Mouse (Mus musculus): ENCODE results near the gene Cks2. TPM values are rescaled to one million over a fixed set of nuclear protein-coding genes. Genes with fewer than 3 reads are reported as not detected.

Gene Cks2
- polyA plus RNA-seq, 1 experiment from 2014 or later = 97.5 TPM

DNA sequence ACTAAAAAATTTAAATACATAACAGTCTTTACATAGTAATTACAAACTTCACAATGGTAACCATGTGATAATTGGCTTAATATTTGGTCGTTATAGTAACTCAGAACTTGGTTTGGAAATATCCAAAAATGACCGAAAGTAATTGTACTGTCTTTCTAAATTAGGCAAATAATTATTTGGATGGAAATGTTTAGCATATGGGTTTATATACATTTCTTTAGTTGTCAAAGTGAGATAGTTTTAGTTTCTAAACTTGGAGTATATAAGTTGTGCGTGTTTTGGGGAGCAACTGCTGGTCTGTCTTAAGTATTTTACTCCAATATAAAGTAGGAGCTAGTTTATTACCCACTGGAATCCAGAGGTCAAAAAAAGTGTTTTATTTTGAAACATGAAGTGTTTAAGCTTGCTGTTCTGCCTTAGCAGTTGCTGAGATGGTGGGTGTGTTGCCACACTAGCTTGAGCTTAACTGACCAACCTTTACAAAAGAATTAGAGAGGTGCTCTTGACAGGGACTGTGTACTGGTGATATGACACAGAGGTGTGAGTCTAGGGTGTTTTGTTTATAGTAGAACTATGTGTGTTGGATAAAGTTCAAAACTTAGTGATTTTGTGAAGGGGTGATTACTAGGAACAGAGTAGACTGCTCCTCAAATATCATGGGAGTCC is 1.5 kb downstream of the Cks2 start:
- ATAC-seq = no peak
- Histone ChIP-seq H3K9me3 (ENCODE audit: control insufficient read depth, low read length) (no peaks in the 10 kb centered on the region), H3K36me3 (ENCODE audit: control insufficient read depth, insufficient read depth) (no peaks in the 10 kb centered on the region), H3K27me3 (replicated peaks; ENCODE audit: control insufficient read depth, insufficient read depth, low read length) (no peaks in the 10 kb centered on the region), H3K27ac (ENCODE audit: low read length) (no peak overlapping the region), H3K4me1 (replicated peaks; ENCODE audit: control insufficient read depth, insufficient read depth, low read length) (peaks cover 17% of the 10 kb centered on the region), H3K4me2 (ENCODE audit: low read length) (peak overlapping the region; percentile 91), H3K9ac (replicated peaks; ENCODE audit: low read depth, low read length) (peak overlapping the region; percentile 32; the same call in 1 of the 2 replicates), H3K4me3 (replicated peaks; ENCODE audit: low read length) (peak overlapping the region; percentile 78)
- 22% methylated on average over 3 of the region's 3 CpGs for WGBS

DNA sequence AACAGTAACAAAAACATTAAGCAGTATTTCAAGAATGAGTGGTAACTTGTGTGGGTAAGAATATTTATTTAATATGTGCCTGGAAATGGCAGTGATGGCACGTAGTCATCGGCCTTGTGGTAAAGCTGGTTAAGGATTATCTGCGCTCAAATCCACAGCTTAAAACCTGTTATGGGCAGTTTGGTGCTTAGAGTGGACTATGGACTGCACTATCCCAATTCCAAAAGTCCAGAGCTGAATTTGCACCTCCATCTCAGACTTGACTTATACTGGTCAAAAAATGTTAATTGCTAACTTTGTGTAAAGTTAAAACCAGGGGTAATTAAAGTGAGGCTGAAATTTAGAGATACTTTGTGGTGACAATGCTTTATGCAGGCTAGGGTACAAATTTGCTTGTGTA is 2.7 kb downstream of the Cks2 start:
- H3K27me3 ChIP-seq (replicated peaks; ENCODE audit: control insufficient read depth, insufficient read depth, low read length) = no peaks in the 10 kb centered on the region
- H3K4me3 ChIP-seq (replicated peaks; ENCODE audit: low read length) = no peak overlapping the region
- no peaks in the 10 kb centered on the region for H3K9me3 ChIP-seq (ENCODE audit: control insufficient read depth, low read length)
- WGBS = 94% methylated on average over 3 of the region's 3 CpGs
- H3K9ac ChIP-seq (replicated peaks; ENCODE audit: low read depth, low read length) = no peak overlapping the region
- peaks cover 23% of the 10 kb centered on the region for H3K4me1 ChIP-seq (replicated peaks; ENCODE audit: control insufficient read depth, insufficient read depth, low read length)
- no peaks in the 10 kb centered on the region for H3K36me3 ChIP-seq (ENCODE audit: control insufficient read depth, insufficient read depth)
- peak overlapping the region; percentile 2; the same call in 1 of the 2 replicates for H3K4me2 ChIP-seq (ENCODE audit: low read length)
- no peak for ATAC-seq
- H3K27ac ChIP-seq (ENCODE audit: low read length) = no peak overlapping the region

DNA sequence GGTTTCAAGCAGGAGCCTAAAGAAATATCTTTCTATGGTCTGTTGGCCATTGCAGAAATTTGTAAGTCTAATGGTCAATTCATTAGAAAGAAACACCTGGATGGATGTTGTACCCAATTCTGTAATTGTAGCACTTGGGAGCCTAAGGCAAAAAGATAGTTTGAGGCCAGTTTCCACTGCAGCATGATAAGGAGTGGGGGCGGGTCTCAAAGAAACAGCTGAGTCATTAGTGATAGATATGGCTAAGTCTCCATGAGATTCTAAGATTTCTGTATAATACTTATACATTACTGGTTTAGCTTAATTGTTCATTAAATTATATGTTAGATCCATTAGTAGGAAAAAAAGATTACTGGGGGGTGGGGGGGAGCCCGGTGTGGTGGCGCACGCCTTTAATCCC is 3.2 kb downstream of the Cks2 start:
- Histone ChIP-seq H3K4me2 (ENCODE audit: low read length) (no peak overlapping the region), H3K4me3 (replicated peaks; ENCODE audit: low read length) (no peak overlapping the region)
- 89% methylated on average over 4 of the region's 4 CpGs for WGBS

DNA sequence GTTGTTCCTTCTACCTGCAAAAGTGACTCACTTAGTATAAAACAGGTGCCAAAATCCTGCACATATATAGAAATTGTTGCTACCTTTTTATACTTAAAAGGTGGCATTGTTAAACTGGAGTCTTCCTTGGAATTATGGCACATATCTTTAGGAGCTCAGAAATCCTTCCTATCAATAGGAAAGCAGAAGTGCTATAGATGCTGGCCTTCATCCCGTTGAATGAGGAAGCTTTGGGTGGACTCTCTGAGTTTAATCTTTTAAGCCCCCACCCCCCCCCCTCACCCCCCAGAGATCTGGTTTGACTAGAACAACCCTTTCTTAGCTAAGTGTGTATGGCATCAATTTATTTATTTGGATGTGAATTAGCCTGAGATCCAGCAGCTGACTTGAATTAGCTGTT is 4.7 kb downstream of the Cks2 start:
- no peaks in the 10 kb centered on the region for H3K27me3 ChIP-seq (replicated peaks; ENCODE audit: control insufficient read depth, insufficient read depth, low read length)
- H3K4me3 ChIP-seq (replicated peaks; ENCODE audit: low read length) = no peak overlapping the region

More for the DNA sequence above, 3.2 kb downstream of the Cks2 start:
- Histone ChIP-seq H3K27ac (ENCODE audit: low read length) (no peak overlapping the region), H3K9me3 (ENCODE audit: control insufficient read depth, low read length) (no peaks in the 10 kb centered on the region), H3K36me3 (ENCODE audit: control insufficient read depth, insufficient read depth) (no peaks in the 10 kb centered on the region), H3K9ac (replicated peaks; ENCODE audit: low read depth, low read length) (no peak overlapping the region), H3K27me3 (replicated peaks; ENCODE audit: control insufficient read depth, insufficient read depth, low read length) (no peaks in the 10 kb centered on the region), H3K4me1 (replicated peaks; ENCODE audit: control insufficient read depth, insufficient read depth, low read length) (peaks cover 27% of the 10 kb centered on the region)
- no peak for ATAC-seq

DNA sequence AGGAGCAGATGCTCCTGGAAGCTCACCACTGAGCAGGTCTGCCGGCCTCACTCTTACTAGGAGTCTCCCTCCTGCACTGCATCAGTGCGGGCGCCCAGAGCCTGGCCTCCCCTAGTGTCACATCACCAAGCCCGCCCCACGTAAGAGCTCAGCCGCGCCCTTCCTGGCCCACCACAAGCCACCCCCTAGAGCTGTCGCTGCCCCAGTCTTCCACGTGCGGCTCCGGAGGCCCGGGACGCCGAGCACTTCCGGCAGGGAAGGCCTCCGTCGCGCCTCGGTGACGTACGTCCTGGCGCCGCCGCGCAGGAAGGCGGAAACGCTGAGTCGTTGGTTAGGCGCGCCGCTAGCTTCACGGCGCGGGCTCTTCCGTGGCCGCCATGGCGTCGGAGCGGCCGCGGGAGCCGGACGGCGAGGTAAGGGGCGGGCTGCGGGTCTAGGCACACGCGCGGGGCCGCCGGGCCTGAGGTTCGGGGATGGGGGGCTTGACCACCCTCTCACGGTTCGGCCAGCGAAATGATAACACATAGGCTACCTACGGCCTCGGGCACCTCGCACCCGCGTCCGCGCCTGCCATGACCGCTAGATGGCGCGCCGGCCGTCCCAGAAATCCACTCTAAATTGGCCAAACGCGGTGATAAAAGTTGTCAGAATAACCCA is 6.5 kb downstream of the Cks2 start, which contains the start of gene Secisbp2:
Gene Secisbp2 (plus strand): TSS at position 290 of the 657 bp plus-strand sequence.
- Histone ChIP-seq H3K27ac (ENCODE audit: low read length) (peak within 1 kb of the TSS; percentile 90), H3K4me2 (ENCODE audit: low read length) (peak within 1 kb of the TSS; percentile 68), H3K9ac (replicated peaks; ENCODE audit: low read depth, low read length) (peak within 1 kb of the TSS; percentile 85), H3K9me3 (ENCODE audit: control insufficient read depth, low read length) (no peaks in the 10 kb centered on the region), H3K4me1 (replicated peaks; ENCODE audit: control insufficient read depth, insufficient read depth, low read length) (peaks cover 18% of the 10 kb centered on the region), H3K36me3 (ENCODE audit: control insufficient read depth, insufficient read depth) (no peaks in the 10 kb centered on the region; the same call in 1 of the 2 replicates), H3K4me3 (replicated peaks; ENCODE audit: low read length) (peak within 1 kb of the TSS; percentile 85), H3K27me3 (replicated peaks; ENCODE audit: control insufficient read depth, insufficient read depth, low read length) (no peaks in the 10 kb centered on the region)
- under 1% methylated on average over 69 of the region's 69 CpGs for WGBS
- ATAC-seq = peak; percentile 97

More for the DNA sequence above, 4.7 kb downstream of the Cks2 start:
- 47% methylated on average over 1 of the region's 1 CpGs for WGBS
- H3K4me2 ChIP-seq (ENCODE audit: low read length) = no peak overlapping the region
- no peak overlapping the region for H3K27ac ChIP-seq (ENCODE audit: low read length)
- no peak overlapping the region for H3K9ac ChIP-seq (replicated peaks; ENCODE audit: low read depth, low read length)
- H3K4me1 ChIP-seq (replicated peaks; ENCODE audit: control insufficient read depth, insufficient read depth, low read length) = peaks cover 27% of the 10 kb centered on the region
- H3K9me3 ChIP-seq (ENCODE audit: control insufficient read depth, low read length) = no peaks in the 10 kb centered on the region
- no peak for ATAC-seq
- no peaks in the 10 kb centered on the region for H3K36me3 ChIP-seq (ENCODE audit: control insufficient read depth, insufficient read depth)

DNA sequence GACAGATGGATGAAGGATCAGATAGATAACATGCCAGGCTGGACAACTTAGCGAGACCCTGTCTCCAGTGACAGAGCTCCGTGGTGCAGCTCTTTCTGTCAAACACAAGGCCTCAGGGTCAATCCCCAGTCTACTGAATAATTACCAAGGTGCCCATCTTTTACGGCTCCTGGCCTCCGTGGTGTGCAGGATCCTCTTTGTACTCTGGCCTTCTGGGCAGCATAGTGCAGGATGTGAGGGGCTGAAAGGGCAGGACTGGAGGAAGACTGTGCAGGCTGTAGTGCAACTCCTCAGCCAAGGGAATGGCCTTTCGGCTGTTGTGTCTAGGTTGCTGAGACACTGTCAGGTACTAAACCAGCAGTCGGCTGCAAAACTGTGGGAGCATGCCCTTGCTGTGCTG is 8.1 kb downstream of the Cks2 start:
- Histone ChIP-seq H3K4me1 (replicated peaks; ENCODE audit: control insufficient read depth, insufficient read depth, low read length) (peaks cover 14% of the 10 kb centered on the region), H3K4me2 (ENCODE audit: low read length) (no peak overlapping the region), H3K27ac (ENCODE audit: low read length) (no peak overlapping the region), H3K9me3 (ENCODE audit: control insufficient read depth, low read length) (no peaks in the 10 kb centered on the region), H3K27me3 (replicated peaks; ENCODE audit: control insufficient read depth, insufficient read depth, low read length) (no peaks in the 10 kb centered on the region), H3K36me3 (ENCODE audit: control insufficient read depth, insufficient read depth) (peaks cover 8% of the 10 kb centered on the region), H3K4me3 (replicated peaks; ENCODE audit: low read length) (no peak overlapping the region), H3K9ac (replicated peaks; ENCODE audit: low read depth, low read length) (no peak overlapping the region)
- no peak for ATAC-seq
- 96% methylated on average over 6 of the region's 6 CpGs for WGBS

DNA sequence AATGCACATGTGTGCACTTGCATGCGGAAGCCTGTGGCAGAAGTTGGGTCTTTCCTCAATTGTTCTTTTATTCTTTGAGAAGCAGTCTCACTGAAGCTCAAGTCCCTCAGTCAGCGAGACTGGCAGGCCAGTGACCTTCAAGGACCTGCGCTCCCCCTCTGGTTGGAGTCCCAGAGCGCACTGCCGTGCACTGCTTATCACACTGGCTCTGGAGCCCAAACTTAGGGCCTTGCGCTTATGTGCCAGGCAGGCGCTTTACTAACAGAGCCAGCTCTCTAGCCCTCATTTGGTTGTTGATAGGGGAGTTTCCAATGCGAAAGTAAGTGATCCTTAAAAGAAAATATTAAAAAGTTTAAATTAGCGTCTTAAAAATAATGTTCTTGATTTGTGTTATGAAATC is 8.9 kb downstream of the Cks2 start:
- ATAC-seq = no peak
- Histone ChIP-seq H3K27me3 (replicated peaks; ENCODE audit: control insufficient read depth, insufficient read depth, low read length) (no peaks in the 10 kb centered on the region), H3K9me3 (ENCODE audit: control insufficient read depth, low read length) (no peaks in the 10 kb centered on the region), H3K4me1 (replicated peaks; ENCODE audit: control insufficient read depth, insufficient read depth, low read length) (peaks cover 14% of the 10 kb centered on the region), H3K36me3 (ENCODE audit: control insufficient read depth, insufficient read depth) (peaks cover 11% of the 10 kb centered on the region), H3K27ac (ENCODE audit: low read length) (no peak overlapping the region), H3K9ac (replicated peaks; ENCODE audit: low read depth, low read length) (no peak overlapping the region), H3K4me2 (ENCODE audit: low read length) (no peak overlapping the region), H3K4me3 (replicated peaks; ENCODE audit: low read length) (no peak overlapping the region)
- WGBS = 94% methylated on average over 9 of the region's 9 CpGs

DNA sequence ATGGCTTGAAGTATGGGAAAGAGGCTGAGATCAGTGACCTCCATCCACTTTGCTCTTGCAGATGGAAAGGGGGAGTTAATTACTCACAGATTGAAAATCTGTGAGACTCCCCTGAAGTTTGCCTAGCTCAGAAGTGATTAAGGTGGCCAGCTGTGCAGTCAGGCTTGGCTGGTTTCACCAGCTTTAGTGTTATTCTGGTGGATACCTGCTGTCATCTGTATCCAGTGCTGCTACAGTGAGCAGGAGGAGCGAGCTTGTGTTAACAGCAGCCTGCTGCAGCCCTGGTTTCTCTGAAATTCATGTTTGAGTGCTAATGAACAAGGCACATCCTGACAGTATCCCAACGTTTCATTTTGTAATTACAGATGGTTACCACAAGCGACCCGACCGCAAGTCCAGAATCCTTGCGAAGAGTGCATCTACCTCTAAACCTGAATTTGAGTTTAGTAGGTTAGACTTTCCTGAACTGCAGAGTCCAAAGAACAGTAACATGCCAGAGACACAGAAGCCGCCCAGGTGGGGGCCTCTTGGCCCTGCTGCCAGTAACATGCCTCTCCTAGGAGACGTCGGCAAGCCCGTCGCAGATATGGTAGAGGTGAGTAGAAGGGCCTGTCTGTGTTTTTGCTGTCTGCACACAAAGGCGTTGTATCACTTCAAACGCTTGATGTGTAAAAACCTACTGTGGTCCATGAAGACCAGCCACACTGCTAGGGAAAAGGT is 11.6 kb downstream of the Cks2 start:
- Histone ChIP-seq H3K4me2 (ENCODE audit: low read length) (no peak overlapping the region), H3K4me3 (replicated peaks; ENCODE audit: low read length) (no peak overlapping the region)
- 96% methylated on average over 13 of the region's 13 CpGs for WGBS

DNA sequence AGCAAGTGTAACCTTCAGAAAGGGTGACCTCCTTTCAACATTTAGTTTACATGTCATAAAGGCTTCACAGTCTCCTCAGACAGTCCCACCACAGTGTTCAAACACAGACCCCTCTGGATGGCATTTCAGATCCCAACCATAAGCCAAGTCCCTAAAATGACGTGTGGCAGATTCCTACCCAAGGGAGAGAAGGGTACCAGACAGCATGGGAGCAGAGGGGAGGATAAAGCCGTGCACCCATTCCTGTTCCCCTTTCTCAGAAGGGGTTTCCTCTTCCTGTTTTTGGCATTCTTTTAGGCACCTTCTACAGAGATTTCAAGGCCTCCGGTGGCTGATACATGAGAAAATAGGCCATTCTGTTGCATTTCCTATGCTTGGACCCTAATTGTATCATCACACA is 13.1 kb downstream of the Cks2 start:
- H3K27ac ChIP-seq (ENCODE audit: low read length) = no peak overlapping the region
- H3K9me3 ChIP-seq (ENCODE audit: control insufficient read depth, low read length) = no peaks in the 10 kb centered on the region
- H3K4me1 ChIP-seq (replicated peaks; ENCODE audit: control insufficient read depth, insufficient read depth, low read length) = peaks cover under 1% of the 10 kb centered on the region; the same call in 1 of the 2 replicates
- H3K27me3 ChIP-seq (replicated peaks; ENCODE audit: control insufficient read depth, insufficient read depth, low read length) = no peaks in the 10 kb centered on the region
- H3K36me3 ChIP-seq (ENCODE audit: control insufficient read depth, insufficient read depth) = peaks cover 31% of the 10 kb centered on the region
- 95% methylated on average over 3 of the region's 3 CpGs for whole genome bisulfite sequencing
- no peak for ATAC-seq
- H3K4me3 ChIP-seq (replicated peaks; ENCODE audit: low read length) = no peak overlapping the region
- H3K4me2 ChIP-seq (ENCODE audit: low read length) = no peak overlapping the region
- no peak overlapping the region for H3K9ac ChIP-seq (replicated peaks; ENCODE audit: low read depth, low read length)

More for the DNA sequence above, 11.6 kb downstream of the Cks2 start:
- Histone ChIP-seq H3K9ac (replicated peaks; ENCODE audit: low read depth, low read length) (no peak overlapping the region), H3K27ac (ENCODE audit: low read length) (no peak overlapping the region), H3K9me3 (ENCODE audit: control insufficient read depth, low read length) (no peaks in the 10 kb centered on the region), H3K4me1 (replicated peaks; ENCODE audit: control insufficient read depth, insufficient read depth, low read length) (peaks cover 10% of the 10 kb centered on the region), H3K27me3 (replicated peaks; ENCODE audit: control insufficient read depth, insufficient read depth, low read length) (no peaks in the 10 kb centered on the region), H3K36me3 (ENCODE audit: control insufficient read depth, insufficient read depth) (peaks cover 25% of the 10 kb centered on the region)
- no peak for ATAC-seq

All from forebrain, embryonic 16.5 days (tissue).